Mouse (Mus musculus) liver, postnatal 0 days (tissue): ENCODE data around the gene Abcb4.

Experiments
- CTCF ChIP-seq: sonication (generic); IDR thresholded peaks from 2 replicates; pipeline ENCODE4 v1.5.1; 2016; ENCODE audit warnings: antibody characterized with exemption, low read depth
- EP300 ChIP-seq: IDR thresholded peaks from 2 replicates; pipeline ENCODE4 v1.6.1; 2016; ENCODE audit warnings: antibody characterized with exemption, low read depth, mild to moderate bottlenecking

- TF ChIP-seq CTCF (no peak), EP300 (no peak)
Measured at GRCm38 (mm10) chr5:8902141-8902817, 8.8 kb downstream of the Abcb4 start.
